Mouse (Mus musculus) heart, embryonic 10.5 days (tissue): ENCODE results near the gene N4bp1. TPM values are rescaled to one million over a fixed set of nuclear protein-coding genes. Genes with fewer than 3 reads are reported as not detected.

ENCODE experiments used
- DNase-seq: peaks from one replicate; pipeline ENCODE4 v3.0.0-alpha.2; 2017; ENCODE audit warnings: low spot score
- H3K27ac ChIP-seq: fragments of 300-500 bp; sonication (generic); 2 replicates; pipeline ENCODE4 v1.5.1; 2016; ENCODE audit warnings: mild to moderate bottlenecking
- H3K27me3 ChIP-seq: fragments of 300-500 bp; sonication (generic); 2 replicates; pipeline ENCODE4 v1.6.1; 2016; ENCODE audit warnings: mild to moderate bottlenecking; ENCODE audit not compliant: poor library complexity, insufficient read depth, severe bottlenecking
- H3K36me3 ChIP-seq: fragments of 300-500 bp; sonication (generic); 2 replicates; pipeline ENCODE4 v1.6.1; 2016; ENCODE audit warnings: mild to moderate bottlenecking, moderate library complexity
- H3K4me1 ChIP-seq: fragments of 300-500 bp; sonication (generic); 2 replicates; pipeline ENCODE4 v1.6.1; 2016; ENCODE audit warnings: mild to moderate bottlenecking
- H3K4me3 ChIP-seq: fragments of 300-500 bp; sonication (generic); 2 replicates; pipeline ENCODE4 v1.5.1; 2016; ENCODE audit warnings: mild to moderate bottlenecking, moderate library complexity
- H3K9me3 ChIP-seq: fragments of 300-500 bp; sonication (generic); 2 replicates; pipeline ENCODE4 v1.6.1; 2016; ENCODE audit warnings: mild to moderate bottlenecking, moderate library complexity
- WGBS: fragments of 180-500 bp; shearing (Covaris S2); methylation state at CpG from one replicate; pipeline ENCODE4 v1.1.7; 2016; 5-methylcytosine and 5-hydroxymethylcytosine counted together
- polyA plus RNA-seq: library from polyadenylated mRNA; unstranded; fragments of >200 nt; fragmentation: Nextera tagmentation; extraction: Ambion mirVana; gene quantifications from 2 replicates; pipeline ENCODE4 v1.2.1, GENCODE M21; 2016

Gene N4bp1
- polyA plus RNA-seq, 1 experiment from 2014 or later: 9.9 TPM

GRCm38 (mm10) chr8:86917689-86918088, 32.6 kb upstream of the N4bp1 start:
- WGBS: 80% methylated on average over 2 of the region's 2 CpGs
- peaks cover 26% of the 10 kb centered on the region for H3K4me1 ChIP-seq
- no peak for DNase-seq

GRCm38 (mm10) chr8:86916369-86916768, 31.3 kb upstream of the N4bp1 start:
- 81% methylated on average over 4 of the region's 4 CpGs for WGBS
- H3K27me3 ChIP-seq: no peaks in the 10 kb centered on the region
- no peaks in the 10 kb centered on the region for H3K36me3 ChIP-seq

More at GRCm38 (mm10) chr8:86917689-86918088, 32.6 kb upstream of the N4bp1 start:
- H3K4me3 ChIP-seq: no peak overlapping the region
- no peaks in the 10 kb centered on the region for H3K9me3 ChIP-seq
- H3K36me3 ChIP-seq: no peaks in the 10 kb centered on the region
- H3K27ac ChIP-seq: no peak overlapping the region
- no peaks in the 10 kb centered on the region for H3K27me3 ChIP-seq

GRCm38 (mm10) chr8:86911136-86911535, 26.1 kb upstream of the N4bp1 start:
- H3K27ac ChIP-seq: no peak overlapping the region
- H3K9me3 ChIP-seq: no peaks in the 10 kb centered on the region
- H3K4me3 ChIP-seq: no peak overlapping the region
- no peaks in the 10 kb centered on the region for H3K4me1 ChIP-seq
- H3K36me3 ChIP-seq: no peaks in the 10 kb centered on the region
- H3K27me3 ChIP-seq: no peaks in the 10 kb centered on the region
- 75% methylated on average over 8 of the region's 8 CpGs for WGBS
- no peak for DNase-seq

More at GRCm38 (mm10) chr8:86916369-86916768, 31.3 kb upstream of the N4bp1 start:
- no peak for DNase-seq
- no peaks in the 10 kb centered on the region for H3K9me3 ChIP-seq
- H3K4me3 ChIP-seq: no peak overlapping the region
- H3K4me1 ChIP-seq: peaks cover 15% of the 10 kb centered on the region; the same call in 1 of the 2 replicates
- H3K27ac ChIP-seq: no peak overlapping the region

- no peak overlapping the region for H3K27ac ChIP-seq
- no peaks in the 10 kb centered on the region for H3K27me3 ChIP-seq
- 86% methylated on average over 7 of the region's 7 CpGs for WGBS
- no peaks in the 10 kb centered on the region for H3K4me1 ChIP-seq
- no peaks in the 10 kb centered on the region for H3K36me3 ChIP-seq
- H3K4me3 ChIP-seq: no peak overlapping the region
- DNase-seq: no peak
- H3K9me3 ChIP-seq: no peaks in the 10 kb centered on the region
Observed at GRCm38 (mm10) chr8:86910250-86910649, 25.2 kb upstream of the N4bp1 start.

- Histone ChIP-seq H3K4me3 (no peak overlapping the region), H3K36me3 (no peaks in the 10 kb centered on the region), H3K9me3 (no peaks in the 10 kb centered on the region), H3K27ac (no peak overlapping the region), H3K27me3 (no peaks in the 10 kb centered on the region), H3K4me1 (peaks cover 4% of the 10 kb centered on the region; the same call in 1 of the 2 replicates)
- whole genome bisulfite sequencing: 20% methylated on average over 6 of the region's 6 CpGs
- DNase-seq: no peak
Observed at GRCm38 (mm10) chr8:86908536-86908935, 23.5 kb upstream of the N4bp1 start.

GRCm38 (mm10) chr8:86904911-86905310, 19.9 kb upstream of the N4bp1 start:
- Histone ChIP-seq H3K27ac (no peak overlapping the region), H3K27me3 (no peaks in the 10 kb centered on the region), H3K9me3 (no peaks in the 10 kb centered on the region), H3K36me3 (no peaks in the 10 kb centered on the region), H3K4me1 (peaks cover 10% of the 10 kb centered on the region), H3K4me3 (no peak overlapping the region)
- WGBS: 62% methylated on average over 10 of the region's 10 CpGs
- no peak for DNase-seq

- Histone ChIP-seq H3K36me3 (no peaks in the 10 kb centered on the region), H3K27ac (no peak overlapping the region), H3K4me3 (no peak overlapping the region), H3K27me3 (no peaks in the 10 kb centered on the region), H3K4me1 (peaks cover 10% of the 10 kb centered on the region), H3K9me3 (no peaks in the 10 kb centered on the region)
- 5% methylated on average over 10 of the region's 10 CpGs for WGBS
- DNase-seq: no peak
Observed at GRCm38 (mm10) chr8:86903104-86903503, 18.0 kb upstream of the N4bp1 start.

- no peaks in the 10 kb centered on the region for H3K36me3 ChIP-seq
- 74% methylated on average over 8 of the region's 8 CpGs for WGBS
- no peaks in the 10 kb centered on the region for H3K27me3 ChIP-seq
- no peak overlapping the region for H3K27ac ChIP-seq
- H3K4me3 ChIP-seq: no peak overlapping the region
- no peaks in the 10 kb centered on the region for H3K9me3 ChIP-seq
- DNase-seq: no peak
- H3K4me1 ChIP-seq: peaks cover 15% of the 10 kb centered on the region
Observed at GRCm38 (mm10) chr8:86902656-86903055, 17.6 kb upstream of the N4bp1 start.

GRCm38 (mm10) chr8:86901972-86902371, 16.9 kb upstream of the N4bp1 start:
- DNase-seq: no peak

GRCm38 (mm10) chr8:86897726-86898419, 12.8 kb upstream of the N4bp1 start:
- no peak overlapping the region for H3K4me3 ChIP-seq
- 44% methylated on average over 7 of the region's 7 CpGs for WGBS
- H3K27ac ChIP-seq: no peak overlapping the region
- peaks cover 15% of the 10 kb centered on the region; the same call in 1 of the 2 replicates for H3K4me1 ChIP-seq
- no peaks in the 10 kb centered on the region for H3K9me3 ChIP-seq
- H3K27me3 ChIP-seq: no peaks in the 10 kb centered on the region
- DNase-seq: no peak
- no peaks in the 10 kb centered on the region for H3K36me3 ChIP-seq

More at GRCm38 (mm10) chr8:86901972-86902371, 16.9 kb upstream of the N4bp1 start:
- no peaks in the 10 kb centered on the region for H3K36me3 ChIP-seq
- 48% methylated on average over 5 of the region's 5 CpGs for WGBS
- H3K9me3 ChIP-seq: no peaks in the 10 kb centered on the region
- no peaks in the 10 kb centered on the region for H3K27me3 ChIP-seq
- H3K4me3 ChIP-seq: no peak overlapping the region
- H3K4me1 ChIP-seq: peaks cover 20% of the 10 kb centered on the region
- peak overlapping the region; percentile 56; the same call in 1 of the 2 replicates for H3K27ac ChIP-seq

- peaks cover 10% of the 10 kb centered on the region; the same call in 1 of the 2 replicates for H3K4me1 ChIP-seq
- no peak for DNase-seq
- H3K9me3 ChIP-seq: no peaks in the 10 kb centered on the region
- 83% methylated on average over 4 of the region's 4 CpGs for WGBS
- no peak overlapping the region for H3K27ac ChIP-seq
- no peaks in the 10 kb centered on the region for H3K27me3 ChIP-seq
- no peak overlapping the region for H3K4me3 ChIP-seq
- H3K36me3 ChIP-seq: no peaks in the 10 kb centered on the region
Observed at GRCm38 (mm10) chr8:86895390-86895789, 10.3 kb upstream of the N4bp1 start.

- Histone ChIP-seq H3K27me3 (no peaks in the 10 kb centered on the region), H3K9me3 (no peaks in the 10 kb centered on the region), H3K4me1 (peaks cover 10% of the 10 kb centered on the region; the same call in 1 of the 2 replicates), H3K27ac (no peak overlapping the region), H3K36me3 (no peaks in the 10 kb centered on the region), H3K4me3 (no peak overlapping the region)
- DNase-seq: no peak
- WGBS: 83% methylated on average over 6 of the region's 6 CpGs
Observed at GRCm38 (mm10) chr8:86894194-86894761, 9.2 kb upstream of the N4bp1 start.

- peaks cover 3% of the 10 kb centered on the region; the same call in 1 of the 2 replicates for H3K27me3 ChIP-seq
- peaks cover 10% of the 10 kb centered on the region; the same call in 1 of the 2 replicates for H3K4me1 ChIP-seq
- DNase-seq: no peak
- WGBS: 89% methylated on average over 4 of the region's 4 CpGs
- H3K4me3 ChIP-seq: no peak overlapping the region
- no peak overlapping the region for H3K27ac ChIP-seq
- no peaks in the 10 kb centered on the region for H3K36me3 ChIP-seq
- H3K9me3 ChIP-seq: no peaks in the 10 kb centered on the region
Observed at GRCm38 (mm10) chr8:86893554-86893953, 8.5 kb upstream of the N4bp1 start.
